Mouse (Mus musculus): ENCODE results near the gene Zfp385a. TPM values are rescaled to one million over a fixed set of nuclear protein-coding genes. Genes with fewer than 3 reads are reported as not detected.

Gene Zfp385a
- total RNA-seq, 2 experiments from 2014 or later: 16.6 to 18.4 TPM

Small RNA genes within 50 kb of the gene (microRNA-seq; reads per million reads assigned to microRNA genes)
- gene Mir148b: 90.7 to 171 reads per million in 2 experiments
- gene Mir6963: 0 to 0.81 reads per million in 2 experiments

Other genes starting within 250 kb of the Zfp385a start
- 10 to 100 TPM; 13.5 to 14.0 TPM for gene Smug1, start 173.0 kb downstream of the Zfp385a start, total RNA-seq (2021)
- gene Cbx5, start 100.3 kb downstream of the Zfp385a start, total RNA-seq (2021): 10 to 100 TPM; 54.6 to 65.4 TPM
- 100 to 1,000 TPM; 174 to 180 TPM for gene Hnrnpa1, start 99.7 kb downstream of the Zfp385a start, total RNA-seq (2021)
- under 1 TPM; 0.60 to 0.83 TPM for gene Nfe2, start 81.7 kb downstream of the Zfp385a start, total RNA-seq (2021)
- 10 to 100 TPM; 58.9 to 63.6 TPM for gene Copz1, start 67.4 kb downstream of the Zfp385a start, total RNA-seq (2021)
- gene Gpr84, start 29.5 kb downstream of the Zfp385a start, total RNA-seq (2021): not detected
- 10 to 100 TPM; 61.1 to 70.4 TPM for gene Itga5, start 26.7 kb upstream of the Zfp385a start, total RNA-seq (2021)
- gene Gtsf1, start 90.4 kb upstream of the Zfp385a start, total RNA-seq (2021): under 1 TPM in 1 of 2 experiments, not detected in 1; 0.34 TPM
- gene Gtsf2, start 108.4 kb upstream of the Zfp385a start, total RNA-seq (2021): not detected
- 1 to 10 TPM; 4.4 to 6.7 TPM for gene Nckap1l, start 113.7 kb upstream of the Zfp385a start, total RNA-seq (2021)
- 1 to 10 TPM; 2.0 TPM for gene Pde1b, start 162.9 kb upstream of the Zfp385a start, total RNA-seq (2021)
- 10 to 100 TPM in 1 of 2 experiments, 1 to 10 TPM in 1; 9.6 to 10.8 TPM for gene Ppp1r1a, start 197.9 kb upstream of the Zfp385a start, total RNA-seq (2021)
- not detected for gene Glycam1, start 225.0 kb upstream of the Zfp385a start, total RNA-seq (2021)

All from heart, postnatal 14 days (tissue).